Mouse (Mus musculus) gastrocnemius, postnatal 10 days (tissue): ENCODE measurements around the gene Vsig8. TPM values are rescaled to one million over a fixed set of nuclear protein-coding genes. Genes with fewer than 3 reads are reported as not detected.

Source experiments
- DNase-seq: peaks from one replicate; pipeline ENCODE4 v3.0.0; 2021; ENCODE audit warnings: mixed read lengths
- total RNA-seq, 2 experiments: library from RNA; stranded (reverse); gene quantifications; 2 replicates each; pipeline ENCODE4 v1.2.3; 2021

Gene Vsig8
- total RNA-seq, 2 experiments from 2014 or later: not detected

DNA sequence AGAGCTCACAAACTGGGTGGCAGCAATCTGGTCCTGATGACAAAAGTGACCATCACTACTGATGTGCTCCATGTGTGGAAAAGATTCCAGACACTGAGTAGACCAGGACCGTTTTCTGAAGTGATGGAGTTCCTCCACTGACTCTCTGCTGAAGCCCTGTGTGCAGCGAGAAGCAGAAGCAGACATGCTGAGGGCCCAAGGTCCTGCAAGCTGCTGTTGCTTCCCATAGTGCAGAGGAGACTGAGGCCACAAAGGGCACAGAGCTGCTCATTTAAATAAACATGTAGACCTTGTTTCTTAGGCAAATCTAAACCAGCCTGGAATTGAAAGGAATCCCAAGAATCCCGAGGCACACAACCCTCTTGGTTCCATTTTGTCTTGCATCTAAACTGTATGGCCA lies 37.6 kb downstream of the Vsig8 start:
- no peak for DNase-seq

GRCm38 (mm10) chr1:172593956-172594355 lies 38.2 kb downstream of the Vsig8 start:
- DNase-seq: no peak

DNA sequence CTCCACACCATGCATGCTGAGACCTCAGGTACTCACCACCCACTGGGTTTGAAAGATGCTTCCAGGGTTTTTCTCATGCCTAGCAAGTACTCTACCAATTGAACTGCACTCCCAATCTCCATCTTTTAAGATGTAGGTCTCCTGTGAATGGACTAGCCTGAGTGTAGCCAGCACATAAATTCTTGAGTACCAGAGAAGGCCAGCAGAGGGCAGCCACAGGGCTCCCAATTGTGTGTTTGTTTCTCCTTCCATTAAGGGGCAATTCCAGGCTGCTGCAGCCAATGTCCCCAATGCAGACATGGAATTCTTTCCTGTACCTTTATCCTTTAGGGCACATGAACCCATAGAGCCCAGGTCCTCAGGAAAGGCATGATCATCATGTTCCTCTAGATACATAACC lies 38.8 kb downstream of the Vsig8 start:
- DNase-seq: peak; percentile 29

- DNase-seq: no peak
Observed at GRCm38 (mm10) chr1:172602326-172602725, 46.6 kb downstream of the Vsig8 start, which contains the start of gene Fcrl6. Gene Fcrl6, minus strand, starts transcription at chr1:172602551.

- DNase-seq: no peak
Observed at GRCm38 (mm10) chr1:172611304-172611703, 55.6 kb downstream of the Vsig8 start.

DNA sequence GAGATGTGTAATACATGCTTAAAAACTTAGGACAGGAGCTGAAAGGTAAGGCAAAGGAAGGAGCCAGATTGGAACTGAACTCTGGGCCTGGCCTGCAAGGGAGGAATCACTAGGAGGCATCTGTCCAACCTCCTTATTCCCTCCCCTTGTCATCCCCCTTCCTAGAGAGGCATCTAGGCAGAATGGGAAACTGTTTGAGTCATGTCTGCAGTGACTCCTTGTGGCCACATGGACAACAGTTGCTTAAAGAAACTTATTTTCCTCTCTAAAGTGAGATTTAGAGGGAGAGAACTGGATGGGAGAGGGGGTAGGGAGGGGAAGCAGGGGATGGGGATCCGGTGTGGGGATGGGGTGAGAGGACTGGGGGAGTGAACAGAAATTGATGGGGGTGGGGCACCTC lies 57.0 kb downstream of the Vsig8 start:
- no peak for DNase-seq

Other genes with a start within 250 kb of the Vsig8 start
- gene Kcnj9, start 226.6 kb upstream of the Vsig8 start, total RNA-seq: under 1 TPM; 0.07 to 0.14 TPM
- gene Kcnj10, start 214.7 kb upstream of the Vsig8 start, total RNA-seq: 1 to 10 TPM in 1 of 2 experiments, under 1 TPM in 1; 0.87 to 1.2 TPM
- gene Pigm, start 179.4 kb upstream of the Vsig8 start, total RNA-seq: 1 to 10 TPM; 5.6 to 6.9 TPM
- gene Slamf9, start 80.6 kb upstream of the Vsig8 start, total RNA-seq: under 1 TPM; 0.42 to 0.72 TPM
- under 1 TPM; 0.56 to 0.86 TPM for gene Igsf9, start 74.2 kb upstream of the Vsig8 start, total RNA-seq
- gene Tagln2, start 55.9 kb upstream of the Vsig8 start, total RNA-seq: 10 to 100 TPM; 75.0 to 98.1 TPM
- 1 to 10 TPM in 1 of 2 experiments, under 1 TPM in 1; 0.75 to 1.1 TPM for gene Cfap45, start 35.1 kb upstream of the Vsig8 start, total RNA-seq
- not detected for gene Slamf8, start 34.6 kb downstream of the Vsig8 start, total RNA-seq
- not detected for gene Fcrl6, start 46.6 kb downstream of the Vsig8 start, total RNA-seq
- 10 to 100 TPM; 15.7 to 17.7 TPM for gene Dusp23, start 77.0 kb downstream of the Vsig8 start, total RNA-seq
- gene Crp, start 142.1 kb downstream of the Vsig8 start, total RNA-seq: under 1 TPM in 1 of 2 experiments, not detected in 1; 0.16 TPM